Mouse (Mus musculus): ENCODE measurements around the gene Il20ra. TPM values are rescaled to one million over a fixed set of nuclear protein-coding genes. Genes with fewer than 3 reads are reported as not detected.
"Not testable (repeated sequence)": the region's sequence is repeated elsewhere in the genome, so short reads cannot be mapped to it uniquely, and the experiment has no call there.

Il20ra gene
- polyA plus RNA-seq, 1 experiment = not detected

DNA sequence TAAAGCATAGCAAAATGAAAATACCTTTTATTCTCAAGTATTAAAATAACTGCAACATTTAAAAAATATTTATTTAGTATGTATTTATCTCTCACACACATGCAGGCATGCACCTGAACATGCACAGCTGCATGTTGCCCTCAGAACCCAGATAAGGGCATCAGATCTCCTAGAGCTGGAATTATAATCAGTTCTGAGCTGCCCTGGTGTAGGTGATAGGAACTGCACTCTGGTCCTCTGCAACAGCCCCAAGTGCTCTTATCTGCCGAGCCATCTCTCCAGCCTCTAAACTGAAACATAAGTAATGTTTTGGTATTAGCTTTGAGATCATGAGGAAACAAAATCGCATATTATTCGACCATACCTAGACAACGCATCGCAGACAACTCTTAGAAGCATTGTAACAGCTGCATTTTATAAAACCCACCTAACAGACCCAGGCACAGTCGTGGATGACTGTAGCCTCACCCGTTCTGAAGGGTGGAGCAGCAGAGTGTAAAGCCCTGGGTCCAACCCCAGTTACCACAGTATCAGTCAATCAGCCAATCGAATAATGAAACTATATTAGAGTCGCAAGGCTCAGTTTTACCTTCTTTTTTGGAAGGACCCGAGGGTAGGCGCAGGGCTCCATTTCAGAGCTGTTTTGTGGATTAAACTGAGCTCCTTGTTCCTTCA lies 11.9 kb downstream of the Il20ra start:
- H3ac ChIP-seq (ENCODE audit: control insufficient read depth, insufficient read length, low read depth) = no peak overlapping the region
- no peaks in the 10 kb centered on the region for H3K79me2 ChIP-seq (ENCODE audit: control insufficient read depth, insufficient read depth)
- H3K4me3 ChIP-seq (ENCODE audit: insufficient read depth, poor library complexity, severe bottlenecking) = no peak overlapping the region
- no peaks in the 10 kb centered on the region for H3K79me3 ChIP-seq (ENCODE audit: low read depth)
- TF ChIP-seq CTCF (IDR thresholded peaks at IDR 0.05; ENCODE audit: control insufficient read depth, insufficient read depth, insufficient read length) (no peak), USF1 (IDR thresholded peaks at IDR 0.05; ENCODE audit: low read depth) (no peak), MAX (IDR thresholded peaks at IDR 0.05) (no peak), FOSL1 (IDR thresholded peaks at IDR 0.05; ENCODE audit: insufficient read depth, low read length, poor library complexity, severe bottlenecking) (no peak), MYOG (IDR thresholded peaks at IDR 0.05; ENCODE audit: control insufficient read depth, extremely low read depth, insufficient read length) (no peak)
- peaks cover 11% of the 10 kb centered on the region for H3K27me3 ChIP-seq (ENCODE audit: control insufficient read depth, insufficient read depth, insufficient read length)
- H3K36me3 ChIP-seq (ENCODE audit: control insufficient read depth, insufficient read depth) = no peaks in the 10 kb centered on the region

DNA sequence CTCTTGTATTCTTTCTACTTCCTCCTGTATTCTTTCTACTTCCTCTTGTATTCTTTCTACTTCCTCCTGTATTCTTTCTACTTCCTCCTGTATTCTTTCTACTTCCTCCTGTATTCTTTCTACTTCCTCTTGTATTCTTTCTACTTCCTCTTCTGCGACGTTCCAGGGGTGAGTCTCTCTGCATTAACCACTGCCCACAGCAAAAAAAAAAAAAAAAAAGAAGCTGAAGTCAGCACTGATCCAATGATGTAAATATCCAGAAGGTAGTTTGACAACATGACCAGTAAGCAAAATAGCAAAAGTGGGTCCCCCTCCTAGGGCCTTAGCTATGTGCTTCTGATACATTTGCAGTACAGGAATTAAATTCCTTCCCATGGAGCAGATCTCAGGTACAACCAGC lies 26.1 kb downstream of the Il20ra start:
- not testable (repeated sequence) for H3K36me3 ChIP-seq (ENCODE audit: control insufficient read depth, insufficient read depth); H3K79me2 ChIP-seq (ENCODE audit: control insufficient read depth, insufficient read depth); H3K27me3 ChIP-seq (ENCODE audit: control insufficient read depth, insufficient read depth, insufficient read length); H3ac ChIP-seq (ENCODE audit: control insufficient read depth, insufficient read length, low read depth); H3K4me3 ChIP-seq (ENCODE audit: insufficient read depth, poor library complexity, severe bottlenecking); H3K79me3 ChIP-seq (ENCODE audit: low read depth)

DNA sequence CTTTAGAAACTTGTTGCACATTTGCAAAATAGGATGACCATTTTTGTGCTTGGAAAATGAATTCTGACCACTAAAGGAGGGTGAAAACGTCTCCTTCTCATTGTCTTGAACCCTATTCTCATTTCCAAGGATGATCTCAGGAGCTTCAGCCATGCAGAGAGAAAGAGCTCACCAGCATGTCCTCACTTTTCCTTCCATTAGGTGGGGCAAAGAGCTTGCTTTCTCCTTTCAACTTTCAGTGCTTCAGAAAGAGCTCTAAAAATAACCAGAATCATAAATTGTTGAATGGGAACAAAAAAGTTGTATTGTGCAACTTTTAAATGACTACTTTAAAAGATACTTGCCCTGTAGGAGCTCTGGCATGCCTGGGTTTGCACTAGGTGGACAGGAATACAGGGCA lies 33.3 kb downstream of the Il20ra start:
- no peak overlapping the region for H3ac ChIP-seq (ENCODE audit: control insufficient read depth, insufficient read length, low read depth)
- H3K36me3 ChIP-seq (ENCODE audit: control insufficient read depth, insufficient read depth) = no peaks in the 10 kb centered on the region
- H3K27me3 ChIP-seq (ENCODE audit: control insufficient read depth, insufficient read depth, insufficient read length) = no peaks in the 10 kb centered on the region
- TF ChIP-seq CEBPB (IDR thresholded peaks at IDR 0.05; ENCODE audit: low read depth) (no peak), MYOG (IDR thresholded peaks at IDR 0.05; ENCODE audit: control insufficient read depth, extremely low read depth, insufficient read length) (no peak), CTCF (IDR thresholded peaks at IDR 0.05; ENCODE audit: control insufficient read depth, insufficient read depth, insufficient read length) (no peak), FOSL1 (IDR thresholded peaks at IDR 0.05; ENCODE audit: insufficient read depth, low read length, poor library complexity, severe bottlenecking) (no peak), MYOD1 (IDR thresholded peaks at IDR 0.05; ENCODE audit: control insufficient read depth, insufficient read length, low read depth) (no peak), USF1 (IDR thresholded peaks at IDR 0.05; ENCODE audit: low read depth) (no peak), MAX (IDR thresholded peaks at IDR 0.05) (no peak)
- no peaks in the 10 kb centered on the region for H3K79me2 ChIP-seq (ENCODE audit: control insufficient read depth, insufficient read depth)
- no peaks in the 10 kb centered on the region for H3K79me3 ChIP-seq (ENCODE audit: low read depth)
- H3K4me3 ChIP-seq (ENCODE audit: insufficient read depth, poor library complexity, severe bottlenecking) = no peak overlapping the region

- Histone ChIP-seq H3K79me3 (ENCODE audit: low read depth) (no peaks in the 10 kb centered on the region), H3K27me3 (ENCODE audit: control insufficient read depth, insufficient read depth, insufficient read length) (no peaks in the 10 kb centered on the region), H3K36me3 (ENCODE audit: control insufficient read depth, insufficient read depth) (no peaks in the 10 kb centered on the region), H3ac (ENCODE audit: control insufficient read depth, insufficient read length, low read depth) (no peak overlapping the region), H3K4me3 (ENCODE audit: insufficient read depth, poor library complexity, severe bottlenecking) (no peak overlapping the region), H3K79me2 (ENCODE audit: control insufficient read depth, insufficient read depth) (no peaks in the 10 kb centered on the region)
- no peak for TF ChIP-seq USF1 (IDR thresholded peaks at IDR 0.05; ENCODE audit: low read depth)
- TF ChIP-seq CEBPB (IDR thresholded peaks at IDR 0.05; ENCODE audit: low read depth) = no peak
- no peak for TF ChIP-seq FOSL1 (IDR thresholded peaks at IDR 0.05; ENCODE audit: insufficient read depth, low read length, poor library complexity, severe bottlenecking)
- TF ChIP-seq CTCF (IDR thresholded peaks at IDR 0.05; ENCODE audit: control insufficient read depth, insufficient read depth, insufficient read length) = no peak
- no peak for TF ChIP-seq MYOD1 (IDR thresholded peaks at IDR 0.05; ENCODE audit: control insufficient read depth, insufficient read length, low read depth)
- no peak for TF ChIP-seq MAX (IDR thresholded peaks at IDR 0.05)
- TF ChIP-seq MYOG (IDR thresholded peaks at IDR 0.05; ENCODE audit: control insufficient read depth, extremely low read depth, insufficient read length) = no peak
These were observed 33.8 kb downstream of the Il20ra start for GRCm38 (mm10) chr10:19746156-19746555.

- TF ChIP-seq MYOD1 (IDR thresholded peaks at IDR 0.05; ENCODE audit: control insufficient read depth, insufficient read length, low read depth) (no peak), CTCF (IDR thresholded peaks at IDR 0.05; ENCODE audit: control insufficient read depth, insufficient read depth, insufficient read length) (no peak), FOSL1 (IDR thresholded peaks at IDR 0.05; ENCODE audit: insufficient read depth, low read length, poor library complexity, severe bottlenecking) (no peak), USF1 (IDR thresholded peaks at IDR 0.05; ENCODE audit: low read depth) (no peak), CEBPB (IDR thresholded peaks at IDR 0.05; ENCODE audit: low read depth) (no peak), MAX (IDR thresholded peaks at IDR 0.05) (no peak), MYOG (IDR thresholded peaks at IDR 0.05; ENCODE audit: control insufficient read depth, extremely low read depth, insufficient read length) (no peak)
- no peaks in the 10 kb centered on the region for H3K27me3 ChIP-seq (ENCODE audit: control insufficient read depth, insufficient read depth, insufficient read length)
- no peaks in the 10 kb centered on the region for H3K79me3 ChIP-seq (ENCODE audit: low read depth)
These were observed 35.3 kb downstream of the Il20ra start for GRCm38 (mm10) chr10:19747661-19748060.

GRCm38 (mm10) chr10:19765459-19765858 lies 53.1 kb downstream of the Il20ra start:
- H3K79me3 ChIP-seq (ENCODE audit: low read depth) = no peaks in the 10 kb centered on the region
- H3K4me3 ChIP-seq (ENCODE audit: insufficient read depth, poor library complexity, severe bottlenecking) = no peak overlapping the region
- H3K79me2 ChIP-seq (ENCODE audit: control insufficient read depth, insufficient read depth) = no peaks in the 10 kb centered on the region
- H3K36me3 ChIP-seq (ENCODE audit: control insufficient read depth, insufficient read depth) = no peaks in the 10 kb centered on the region
- no peaks in the 10 kb centered on the region for H3K27me3 ChIP-seq (ENCODE audit: control insufficient read depth, insufficient read depth, insufficient read length)
- no peak overlapping the region for H3ac ChIP-seq (ENCODE audit: control insufficient read depth, insufficient read length, low read depth)
- TF ChIP-seq CEBPB (IDR thresholded peaks at IDR 0.05; ENCODE audit: low read depth) = no peak
- no peak for TF ChIP-seq CTCF (IDR thresholded peaks at IDR 0.05; ENCODE audit: control insufficient read depth, insufficient read depth, insufficient read length)
- no peak for TF ChIP-seq MYOD1 (IDR thresholded peaks at IDR 0.05; ENCODE audit: control insufficient read depth, insufficient read length, low read depth)
- no peak for TF ChIP-seq FOSL1 (IDR thresholded peaks at IDR 0.05; ENCODE audit: insufficient read depth, low read length, poor library complexity, severe bottlenecking)
- TF ChIP-seq MYOG (IDR thresholded peaks at IDR 0.05; ENCODE audit: control insufficient read depth, extremely low read depth, insufficient read length) = no peak

More at GRCm38 (mm10) chr10:19747661-19748060, 35.3 kb downstream of the Il20ra start:
- H3K36me3 ChIP-seq (ENCODE audit: control insufficient read depth, insufficient read depth) = no peaks in the 10 kb centered on the region
- no peak overlapping the region for H3ac ChIP-seq (ENCODE audit: control insufficient read depth, insufficient read length, low read depth)
- no peaks in the 10 kb centered on the region for H3K79me2 ChIP-seq (ENCODE audit: control insufficient read depth, insufficient read depth)
- no peak overlapping the region for H3K4me3 ChIP-seq (ENCODE audit: insufficient read depth, poor library complexity, severe bottlenecking)

Measured in C2C12 (cell line).